Mouse (Mus musculus) bone marrow macrophage, adult 2 months (primary cell): Measurements from ENCODE around the gene Vgll4.

Source experiments
- CTCF ChIP-seq: IDR thresholded peaks from 2 replicates; pipeline ENCODE4 v1.5.1; 2012; ENCODE audit warnings: low read depth, mild to moderate bottlenecking, low read length, moderate library complexity
- POLR2A ChIP-seq: IDR thresholded peaks from 2 replicates; pipeline ENCODE4 v1.6.1; 2012; ENCODE audit warnings: mild to moderate bottlenecking, low read depth, low read length, borderline replicate concordance

DNA sequence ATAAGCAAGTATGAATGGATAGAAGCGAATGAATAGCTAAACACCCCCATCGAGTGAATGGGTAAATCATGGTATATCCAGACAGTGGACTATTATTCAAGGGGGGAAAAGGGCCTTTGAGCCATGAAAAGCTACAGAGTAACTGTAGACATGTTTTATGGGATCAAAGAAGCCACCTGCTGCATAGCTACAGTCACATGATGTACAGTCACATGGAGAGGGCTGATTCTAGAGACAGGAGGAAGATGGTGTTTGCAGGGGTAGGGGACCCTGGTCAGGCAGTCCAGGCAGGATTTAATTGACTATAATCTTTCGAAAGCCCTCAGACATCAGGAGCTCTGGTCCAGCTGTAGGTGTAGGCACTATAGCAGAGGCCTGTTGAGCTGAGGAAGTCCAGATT lies 133.4 kb downstream of the Vgll4 start:
- TF ChIP-seq CTCF (no peak), POLR2A (no peak)
